Mouse (Mus musculus) stomach, postnatal 0 days (tissue): ENCODE measurements around the gene Ust. TPM values are rescaled to one million over a fixed set of nuclear protein-coding genes. Genes with fewer than 3 reads are reported as not detected.

Source experiments
- ATAC-seq: fragments of 200-750 bp; cut with Nextera tagmentation; 2 replicates; pipeline ENCODE4 v1.8.0; 2017; ENCODE audit not compliant: low FRiP score, low TSS enrichment
- DNase-seq: peaks from one replicate; pipeline ENCODE4 v3.0.0-alpha.2; 2016; ENCODE audit warnings: low spot score
- H3K27ac ChIP-seq: fragments of 300-500 bp; sonication (generic); replicated peaks from 2 replicates; pipeline ENCODE4 v1.5.1; 2014; ENCODE audit warnings: mild to moderate bottlenecking, control low read depth
- H3K27me3 ChIP-seq: fragments of 300-500 bp; sonication (generic); 2 replicates; pipeline ENCODE4 v1.6.1; 2014; ENCODE audit warnings: low read length; ENCODE audit not compliant: control insufficient read depth, insufficient read depth
- H3K36me3 ChIP-seq: fragments of 300-500 bp; sonication (generic); 2 replicates; pipeline ENCODE4 v1.6.1; 2014; ENCODE audit warnings: low read length, mixed read lengths; ENCODE audit not compliant: control insufficient read depth, insufficient read depth
- H3K4me1 ChIP-seq: fragments of 300-500 bp; sonication (generic); replicated peaks from 2 replicates; pipeline ENCODE4 v1.6.1; 2014; ENCODE audit warnings: antibody characterized with exemption; ENCODE audit not compliant: control insufficient read depth, insufficient read depth
- H3K4me2 ChIP-seq: fragments of 300-500 bp; sonication (generic); replicated peaks from 2 replicates; pipeline ENCODE4 v1.6.1; 2014; ENCODE audit warnings: low read depth, mild to moderate bottlenecking, control low read depth, moderate library complexity
- H3K4me3 ChIP-seq: fragments of 300-500 bp; sonication (generic); 2 replicates; pipeline ENCODE4 v1.5.1; 2014; ENCODE audit warnings: low read depth, low read length, control low read depth
- H3K9ac ChIP-seq: fragments of 300-500 bp; sonication (generic); 2 replicates; pipeline ENCODE4 v1.6.1; 2014; ENCODE audit warnings: mild to moderate bottlenecking, low read length, control low read depth, mixed read lengths
- H3K9me3 ChIP-seq: fragments of 300-500 bp; sonication (generic); 2 replicates; pipeline ENCODE4 v1.6.1; 2016; ENCODE audit warnings: low read length; ENCODE audit not compliant: control insufficient read depth
- CTCF ChIP-seq: IDR thresholded peaks from 2 replicates; pipeline ENCODE4 v1.5.1; 2016; ENCODE audit warnings: antibody characterized with exemption, low read depth, mild to moderate bottlenecking, moderate library complexity
- EP300 ChIP-seq: optimal IDR thresholded peaks from 2 replicates; pipeline ENCODE3; 2016; ENCODE audit warnings: antibody characterized with exemption
- WGBS: fragments of 180-500 bp; shearing (Covaris S2); extraction: QIAGEN DNeasy Blood & Tissue Kit; methylation state at CpG from one replicate; pipeline ENCODE4 v1.1.7; 2014; 5-methylcytosine and 5-hydroxymethylcytosine counted together
- polyA plus RNA-seq: library from polyadenylated mRNA; unstranded; fragments of >200 nt; fragmentation: Nextera tagmentation; extraction: Ambion mirVana; gene quantifications from 2 replicates; pipeline ENCODE4 v1.2.1, GENCODE M21; 2015

Ust gene
- polyA plus RNA-seq, 1 experiment from 2014 or later = 2.4 TPM

DNA sequence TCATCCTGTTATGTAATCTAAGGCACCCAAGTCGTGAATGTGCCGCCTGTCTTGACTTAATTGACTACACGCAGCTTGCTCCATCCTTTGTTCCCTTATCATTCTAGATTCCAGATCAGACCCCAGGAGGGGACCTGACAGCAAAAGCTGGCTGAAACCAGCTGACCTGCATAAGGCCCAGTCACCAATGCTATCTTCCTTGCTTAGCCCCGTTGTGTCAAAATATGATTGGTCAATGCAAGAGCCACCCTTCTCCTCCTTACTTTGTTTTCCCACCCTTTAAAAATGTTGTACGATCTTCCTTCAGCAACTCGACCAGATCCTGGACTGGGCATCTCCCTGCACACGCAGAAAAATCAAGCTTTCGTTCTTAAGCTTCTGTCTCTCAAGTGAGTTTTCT is 40.7 kb downstream of the Ust start:
- ATAC-seq (no peak), DNase-seq (no peak)
- TF ChIP-seq CTCF (no peak), EP300 (no peak)
- no peak overlapping the region for H3K4me3 ChIP-seq
- H3K27me3 ChIP-seq = no peaks in the 10 kb centered on the region
- WGBS = 84% methylated on average over 8 of the region's 8 CpGs
- no peaks in the 10 kb centered on the region for H3K9me3 ChIP-seq
- H3K9ac ChIP-seq = no peak overlapping the region
- H3K36me3 ChIP-seq = no peaks in the 10 kb centered on the region
- H3K4me1 ChIP-seq = no peaks in the 10 kb centered on the region
- no peak overlapping the region for H3K4me2 ChIP-seq
- H3K27ac ChIP-seq = no peak overlapping the region

DNA sequence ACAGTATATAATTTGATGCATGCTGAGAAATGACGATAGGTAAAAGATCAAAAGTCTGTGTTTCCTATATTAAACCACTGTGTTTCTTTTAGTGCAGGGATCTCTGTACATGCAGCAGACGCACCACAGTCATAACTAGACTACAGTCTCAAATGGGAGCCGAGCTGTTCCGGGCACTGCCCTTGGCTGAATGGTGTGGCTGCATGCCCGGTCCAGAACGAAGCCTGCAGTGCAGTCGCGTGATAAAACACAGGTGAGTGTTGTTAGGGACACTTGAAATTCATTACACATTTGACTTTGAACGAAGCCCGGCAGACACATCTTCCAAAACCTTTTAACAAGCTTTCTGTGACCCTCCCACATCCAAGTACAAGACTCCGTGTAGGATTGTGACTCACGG is 46.6 kb downstream of the Ust start:
- no peak overlapping the region for H3K27ac ChIP-seq
- no peaks in the 10 kb centered on the region for H3K27me3 ChIP-seq
- no peak for DNase-seq
- no peaks in the 10 kb centered on the region for H3K9me3 ChIP-seq
- H3K36me3 ChIP-seq = no peaks in the 10 kb centered on the region
- H3K9ac ChIP-seq = no peak overlapping the region
- 71% methylated on average over 12 of the region's 12 CpGs for WGBS
- H3K4me2 ChIP-seq = no peak overlapping the region
- no peaks in the 10 kb centered on the region for H3K4me1 ChIP-seq
- no peak for ATAC-seq
- TF ChIP-seq CTCF = no peak
- TF ChIP-seq EP300 = no peak
- H3K4me3 ChIP-seq = no peak overlapping the region

DNA sequence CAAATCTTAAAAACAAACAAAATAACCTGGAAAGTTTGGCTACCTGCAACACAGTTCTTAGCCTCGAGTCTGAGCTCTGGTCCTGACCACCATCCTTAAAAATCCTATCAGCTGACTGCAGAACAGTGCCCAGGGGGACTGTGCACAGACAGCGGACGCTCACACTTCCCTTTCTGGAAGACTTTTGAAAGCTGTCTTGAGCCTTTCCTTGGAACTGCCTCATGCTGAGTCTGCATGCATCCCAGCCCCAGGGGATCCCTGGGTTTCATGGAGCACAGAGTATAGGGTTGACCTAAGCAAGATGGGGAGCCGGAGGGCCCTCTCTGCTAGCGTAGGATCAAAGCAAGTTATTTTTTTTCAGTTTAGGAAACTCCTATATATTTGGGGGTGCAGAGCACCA is 47.6 kb downstream of the Ust start:
- H3K4me2 ChIP-seq = no peak overlapping the region
- ATAC-seq (no peak), DNase-seq (no peak)
- no peak overlapping the region for H3K9ac ChIP-seq
- H3K27ac ChIP-seq = no peak overlapping the region
- TF ChIP-seq EP300 (no peak), CTCF (no peak)
- H3K36me3 ChIP-seq = no peaks in the 10 kb centered on the region
- no peak overlapping the region for H3K4me3 ChIP-seq
- WGBS = 83% methylated on average over 5 of the region's 5 CpGs
- no peaks in the 10 kb centered on the region for H3K27me3 ChIP-seq
- H3K4me1 ChIP-seq = no peaks in the 10 kb centered on the region
- H3K9me3 ChIP-seq = no peaks in the 10 kb centered on the region

DNA sequence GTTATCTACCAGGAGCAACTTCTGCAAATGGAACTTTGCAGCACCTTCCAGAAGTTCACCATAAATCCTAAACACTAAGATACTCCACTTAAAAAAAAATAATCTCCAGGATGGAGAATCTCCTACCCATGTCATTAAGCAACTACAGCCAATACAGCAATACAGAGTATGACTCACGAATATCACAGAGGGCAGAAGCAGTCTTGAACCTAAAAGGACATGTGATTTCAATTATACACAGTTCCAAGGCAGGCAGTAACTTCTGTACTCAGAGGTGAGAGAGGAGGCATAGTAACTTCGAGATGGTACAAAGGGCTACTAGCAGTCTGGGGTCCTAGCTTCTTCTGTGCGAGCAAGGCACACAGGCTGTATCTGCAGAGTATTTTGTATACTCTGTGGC is 49.1 kb downstream of the Ust start:
- DNase-seq (no peak), ATAC-seq (no peak)
- WGBS = 78% methylated on average over 3 of the region's 3 CpGs
- H3K9ac ChIP-seq = no peak overlapping the region
- no peak overlapping the region for H3K4me3 ChIP-seq
- no peaks in the 10 kb centered on the region for H3K36me3 ChIP-seq
- no peak overlapping the region for H3K4me2 ChIP-seq
- no peaks in the 10 kb centered on the region for H3K9me3 ChIP-seq
- H3K27ac ChIP-seq = no peak overlapping the region
- TF ChIP-seq EP300 = no peak
- no peaks in the 10 kb centered on the region for H3K4me1 ChIP-seq
- H3K27me3 ChIP-seq = no peaks in the 10 kb centered on the region

DNA sequence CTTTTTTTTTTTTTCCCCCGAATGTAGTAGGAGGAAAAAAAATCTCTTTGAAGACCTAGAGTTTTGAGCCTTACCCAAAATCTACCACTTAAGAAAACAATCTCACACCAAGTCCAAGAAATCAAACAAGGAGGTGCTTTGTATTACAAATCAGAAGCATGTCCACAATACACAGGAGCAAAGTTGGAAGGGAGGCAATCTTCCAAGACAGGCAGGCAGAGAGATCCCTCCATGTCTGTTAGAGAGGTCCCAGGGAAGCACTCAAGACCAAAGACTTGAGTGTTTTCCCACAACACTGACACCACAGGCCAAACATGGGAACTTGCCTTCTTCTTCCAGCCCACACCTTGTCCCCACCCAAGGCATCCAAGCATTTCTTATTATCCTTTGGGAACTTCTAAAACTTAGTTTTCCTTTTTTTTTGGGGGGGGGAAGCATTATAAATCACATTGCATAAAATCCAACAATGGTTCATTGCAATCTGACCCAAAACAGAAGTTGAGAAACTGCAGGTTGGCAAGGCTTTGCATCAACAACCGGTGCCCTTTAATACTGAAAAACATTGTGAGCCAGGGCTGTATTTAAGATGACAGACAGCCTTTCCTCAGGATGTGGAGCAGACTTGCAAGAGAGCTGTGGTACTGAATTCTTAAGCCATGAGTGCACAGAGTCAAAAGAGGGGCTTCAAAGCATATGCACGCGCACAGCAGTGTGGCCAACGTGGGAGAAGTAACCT is 49.8 kb downstream of the Ust start:
- no peak for ATAC-seq
- Histone ChIP-seq H3K36me3 (no peaks in the 10 kb centered on the region), H3K9ac (no peak overlapping the region), H3K27ac (no peak overlapping the region), H3K4me2 (no peak overlapping the region), H3K4me3 (no peak overlapping the region), H3K27me3 (no peaks in the 10 kb centered on the region), H3K9me3 (no peaks in the 10 kb centered on the region), H3K4me1 (no peaks in the 10 kb centered on the region)
- no peak for DNase-seq
- TF ChIP-seq EP300 = no peak
- 0 out of 2 replicates have a peak, but pooled peaks have one; percentile 3 for TF ChIP-seq CTCF
- 72% methylated on average over 5 of the region's 5 CpGs for WGBS

DNA sequence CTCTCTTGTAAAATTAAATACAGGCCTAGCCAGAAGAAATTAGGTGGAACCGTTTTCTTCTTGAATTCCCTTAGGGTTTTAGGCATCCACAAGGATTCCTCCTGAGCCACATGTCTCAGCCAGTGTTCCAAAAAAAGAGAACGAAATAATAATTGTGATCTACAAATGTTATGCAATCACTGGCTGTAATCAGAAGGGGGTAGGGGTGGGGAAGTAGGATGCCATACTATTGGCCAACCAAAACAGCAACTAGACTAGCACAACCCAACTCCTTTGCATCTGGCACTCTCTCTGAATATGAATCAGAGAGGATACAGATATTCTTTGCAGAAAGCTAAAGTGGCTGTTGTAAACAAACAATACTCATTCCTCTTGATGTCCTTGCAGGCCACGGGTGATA is 52.7 kb downstream of the Ust start:
- DNase-seq (no peak), ATAC-seq (no peak)
- H3K9me3 ChIP-seq = no peaks in the 10 kb centered on the region
- H3K9ac ChIP-seq = no peak overlapping the region
- no peaks in the 10 kb centered on the region for H3K27me3 ChIP-seq
- no peaks in the 10 kb centered on the region for H3K36me3 ChIP-seq
- WGBS = 52% methylated on average over 3 of the region's 3 CpGs
- H3K4me2 ChIP-seq = no peak overlapping the region
- no peaks in the 10 kb centered on the region for H3K4me1 ChIP-seq
- H3K4me3 ChIP-seq = no peak overlapping the region
- TF ChIP-seq EP300 (no peak), CTCF (no peak)
- no peak overlapping the region for H3K27ac ChIP-seq
